Mouse (Mus musculus): ENCODE measurements around the gene Jkamp. TPM values are rescaled to one million over a fixed set of nuclear protein-coding genes. Genes with fewer than 3 reads are reported as not detected.
"Not testable (repeated sequence)": the region's sequence is repeated elsewhere in the genome, so short reads cannot be mapped to it uniquely, and the experiment has no call there.

Gene Jkamp
- polyA plus RNA-seq (2016; fragmentation: Nextera tagmentation; extraction: Ambion mirVana) = 98.1 and 99.3 TPM in 2 replicates

GRCm38 (mm10) chr12:72085329-72086165, at the start of gene Jkamp, which contains the start of gene L3hypdh:
Gene Jkamp, plus strand, starts transcription at chr12:72085589.
Gene L3hypdh, minus strand, starts transcription at chr12:72085439.
- Histone ChIP-seq H3K4me3 (peak within 1 kb of the TSS; percentile 69), H3K4me2 (replicated peaks) (peak within 1 kb of the TSS; percentile 83), H3K27ac (replicated peaks) (peak within 1 kb of the TSS; percentile 98), H3K9me3 (no peaks in the 10 kb centered on the region), H3K4me1 (peaks cover 32% of the 10 kb centered on the region), H3K36me3 (peaks cover 7% of the 10 kb centered on the region), H3K27me3 (no peaks in the 10 kb centered on the region), H3K9ac (replicated peaks) (peak within 1 kb of the TSS; percentile 87)
- ATAC-seq (ENCODE audit: low FRiP score, low read depth) = peak; percentile 97
- WGBS = under 1% methylated on average over 59 of the region's 60 CpGs

- no peak overlapping the region for H3K27ac ChIP-seq (replicated peaks)
- H3K27me3 ChIP-seq = no peaks in the 10 kb centered on the region
- WGBS = 71% methylated on average over 9 of the region's 9 CpGs
- H3K4me3 ChIP-seq = no peak overlapping the region
- H3K4me1 ChIP-seq = no peaks in the 10 kb centered on the region
- H3K9ac ChIP-seq (replicated peaks) = no peak overlapping the region
- no peaks in the 10 kb centered on the region for H3K36me3 ChIP-seq
- H3K9me3 ChIP-seq = no peaks in the 10 kb centered on the region
- no peak for ATAC-seq (ENCODE audit: low FRiP score, low read depth)
- no peak overlapping the region for H3K4me2 ChIP-seq (replicated peaks)
These were observed 49.2 kb upstream of the Jkamp start for GRCm38 (mm10) chr12:72036097-72036661.

GRCm38 (mm10) chr12:72037049-72037448, 48.3 kb upstream of the Jkamp start:
- no peak overlapping the region for H3K4me3 ChIP-seq
- no peak overlapping the region for H3K9ac ChIP-seq (replicated peaks)
- no peaks in the 10 kb centered on the region for H3K4me1 ChIP-seq
- no peak overlapping the region for H3K27ac ChIP-seq (replicated peaks)
- no peak for ATAC-seq (ENCODE audit: low FRiP score, low read depth)
- no peaks in the 10 kb centered on the region for H3K36me3 ChIP-seq
- 92% methylated on average over 6 of the region's 6 CpGs for WGBS
- H3K4me2 ChIP-seq (replicated peaks) = no peak overlapping the region
- H3K27me3 ChIP-seq = no peaks in the 10 kb centered on the region
- no peaks in the 10 kb centered on the region for H3K9me3 ChIP-seq

- Histone ChIP-seq H3K27me3 (no peaks in the 10 kb centered on the region), H3K27ac (replicated peaks) (no peak overlapping the region), H3K4me1 (no peaks in the 10 kb centered on the region), H3K9me3 (no peaks in the 10 kb centered on the region), H3K9ac (replicated peaks) (no peak overlapping the region), H3K36me3 (no peaks in the 10 kb centered on the region), H3K4me2 (replicated peaks) (no peak overlapping the region), H3K4me3 (no peak overlapping the region)
- WGBS = 53% methylated on average over 2 of the region's 2 CpGs
- ATAC-seq (ENCODE audit: low FRiP score, low read depth) = no peak
These were observed 46.5 kb upstream of the Jkamp start for GRCm38 (mm10) chr12:72038866-72039265.

- Histone ChIP-seq H3K27me3 (no peaks in the 10 kb centered on the region), H3K4me2 (replicated peaks) (no peak overlapping the region), H3K4me1 (no peaks in the 10 kb centered on the region), H3K9ac (replicated peaks) (no peak overlapping the region), H3K27ac (replicated peaks) (no peak overlapping the region), H3K4me3 (no peak overlapping the region), H3K36me3 (no peaks in the 10 kb centered on the region), H3K9me3 (no peaks in the 10 kb centered on the region)
- no peak for ATAC-seq (ENCODE audit: low FRiP score, low read depth)
- WGBS = 82% methylated on average over 8 of the region's 8 CpGs
These were observed 45.9 kb upstream of the Jkamp start for GRCm38 (mm10) chr12:72039501-72039900.

- no peaks in the 10 kb centered on the region for H3K36me3 ChIP-seq
- H3K4me1 ChIP-seq = no peaks in the 10 kb centered on the region
- no peaks in the 10 kb centered on the region for H3K9me3 ChIP-seq
- H3K27me3 ChIP-seq = no peaks in the 10 kb centered on the region
- H3K9ac ChIP-seq (replicated peaks) = no peak overlapping the region
- 95% methylated on average over 3 of the region's 3 CpGs for WGBS
- H3K27ac ChIP-seq (replicated peaks) = no peak overlapping the region
- H3K4me2 ChIP-seq (replicated peaks) = no peak overlapping the region
- no peak for ATAC-seq (ENCODE audit: low FRiP score, low read depth)
- H3K4me3 ChIP-seq = no peak overlapping the region
These were observed 44.2 kb upstream of the Jkamp start for GRCm38 (mm10) chr12:72041238-72041637.

GRCm38 (mm10) chr12:72047513-72047912, 37.9 kb upstream of the Jkamp start:
- 0 out of 2 replicates have a peak, but pooled peaks cover 6% of the 10 kb centered on the region for H3K9me3 ChIP-seq
- no peaks in the 10 kb centered on the region for H3K27me3 ChIP-seq
- ATAC-seq (ENCODE audit: low FRiP score, low read depth) = no peak
- H3K4me2 ChIP-seq (replicated peaks) = no peak overlapping the region
- H3K36me3 ChIP-seq = no peaks in the 10 kb centered on the region
- no peaks in the 10 kb centered on the region for H3K4me1 ChIP-seq
- H3K4me3 ChIP-seq = no peak overlapping the region
- no peak overlapping the region for H3K9ac ChIP-seq (replicated peaks)
- no peak overlapping the region for H3K27ac ChIP-seq (replicated peaks)
- 9% methylated on average over 2 of the region's 2 CpGs for WGBS

- not testable (repeated sequence) for H3K9me3 ChIP-seq; H3K4me2 ChIP-seq (replicated peaks); H3K4me1 ChIP-seq; ATAC-seq (ENCODE audit: low FRiP score, low read depth); H3K27me3 ChIP-seq; H3K4me3 ChIP-seq; H3K36me3 ChIP-seq; H3K9ac ChIP-seq (replicated peaks); H3K27ac ChIP-seq (replicated peaks)
- 87% methylated on average over 5 of the region's 5 CpGs for WGBS
These were observed 35.2 kb upstream of the Jkamp start for GRCm38 (mm10) chr12:72050156-72050555.

- Histone ChIP-seq H3K9ac (replicated peaks) (no peak overlapping the region), H3K4me1 (no peaks in the 10 kb centered on the region), H3K9me3 (0 out of 2 replicates have a peak, but pooled peaks cover 6% of the 10 kb centered on the region), H3K36me3 (no peaks in the 10 kb centered on the region), H3K4me2 (replicated peaks) (no peak overlapping the region), H3K27ac (replicated peaks) (no peak overlapping the region), H3K27me3 (no peaks in the 10 kb centered on the region), H3K4me3 (no peak overlapping the region)
- 84% methylated on average over 4 of the region's 4 CpGs for WGBS
- no peak for ATAC-seq (ENCODE audit: low FRiP score, low read depth)
These were observed 34.6 kb upstream of the Jkamp start for GRCm38 (mm10) chr12:72050821-72051220.

- 79% methylated on average over 6 of the region's 6 CpGs for WGBS
- no peak for ATAC-seq (ENCODE audit: low FRiP score, low read depth)
- H3K9ac ChIP-seq (replicated peaks) = no peak overlapping the region
- no peaks in the 10 kb centered on the region for H3K27me3 ChIP-seq
- no peaks in the 10 kb centered on the region for H3K36me3 ChIP-seq
- H3K4me2 ChIP-seq (replicated peaks) = no peak overlapping the region
- H3K9me3 ChIP-seq = 0 out of 2 replicates have a peak, but pooled peaks cover 6% of the 10 kb centered on the region
- no peak overlapping the region for H3K27ac ChIP-seq (replicated peaks)
- no peaks in the 10 kb centered on the region for H3K4me1 ChIP-seq
- no peak overlapping the region for H3K4me3 ChIP-seq
These were observed 32.8 kb upstream of the Jkamp start for GRCm38 (mm10) chr12:72052571-72052970.

GRCm38 (mm10) chr12:72053303-72053702, 32.1 kb upstream of the Jkamp start:
- H3K4me2 ChIP-seq (replicated peaks) = no peak overlapping the region
- no peak overlapping the region for H3K9ac ChIP-seq (replicated peaks)
- 36% methylated on average over 6 of the region's 6 CpGs for WGBS
- H3K36me3 ChIP-seq = no peaks in the 10 kb centered on the region
- ATAC-seq (ENCODE audit: low FRiP score, low read depth) = no peak
- 0 out of 2 replicates have a peak, but pooled peaks cover 6% of the 10 kb centered on the region for H3K9me3 ChIP-seq
- H3K27ac ChIP-seq (replicated peaks) = no peak overlapping the region
- H3K27me3 ChIP-seq = no peaks in the 10 kb centered on the region
- no peak overlapping the region for H3K4me3 ChIP-seq
- H3K4me1 ChIP-seq = no peaks in the 10 kb centered on the region

- 15% methylated on average over 6 of the region's 6 CpGs for WGBS
- H3K9ac ChIP-seq (replicated peaks) = no peak overlapping the region
- H3K27ac ChIP-seq (replicated peaks) = no peak overlapping the region
- no peaks in the 10 kb centered on the region for H3K27me3 ChIP-seq
- H3K36me3 ChIP-seq = no peaks in the 10 kb centered on the region
- no peaks in the 10 kb centered on the region for H3K4me1 ChIP-seq
- H3K4me3 ChIP-seq = no peak overlapping the region
- H3K4me2 ChIP-seq (replicated peaks) = no peak overlapping the region
- H3K9me3 ChIP-seq = 0 out of 2 replicates have a peak, but pooled peaks cover 6% of the 10 kb centered on the region
- ATAC-seq (ENCODE audit: low FRiP score, low read depth) = no peak
These were observed 31.5 kb upstream of the Jkamp start for GRCm38 (mm10) chr12:72053851-72054250.
